Comparison of ENCODE assay signal across 9 mouse cellular contexts in the genomic region with DNA sequence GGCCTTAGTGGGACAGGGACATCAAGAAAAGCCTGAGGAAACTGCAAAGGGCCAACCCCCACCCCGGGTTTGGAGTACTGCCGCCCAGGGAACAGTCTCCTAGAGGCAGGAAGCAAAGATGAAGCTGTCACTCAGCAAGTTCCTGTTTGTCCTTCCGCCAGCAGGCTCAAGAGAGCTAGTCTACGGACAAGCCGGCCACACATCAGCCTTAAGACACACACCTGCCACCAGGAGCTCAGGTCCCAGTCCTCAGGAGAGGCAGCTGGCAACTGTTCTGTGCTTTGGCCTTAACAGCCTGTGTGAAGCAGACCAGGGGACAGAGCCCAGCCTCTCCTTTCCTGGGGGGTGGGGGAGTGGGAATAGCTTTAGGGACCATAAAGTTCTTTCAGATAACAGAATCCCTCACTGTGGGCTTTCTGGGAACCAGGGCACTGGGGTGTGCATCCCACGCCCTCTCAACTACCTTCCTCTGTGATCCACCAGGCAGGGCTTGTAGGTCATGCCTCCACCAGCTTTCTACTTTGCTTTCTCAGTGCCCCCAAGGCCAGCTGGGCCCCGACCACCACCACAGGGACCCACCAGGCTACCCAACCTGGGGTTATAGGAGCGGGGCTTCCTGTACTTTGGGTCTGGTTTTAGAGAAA.
DNase-seq lines count a peak whose midpoint lies in the region; ATAC-seq and TF ChIP-seq lines count a peak whose summit lies in the region.
"Had no signal": no experiment of that assay in that cellular context is flagged by ENCODE, and none has a peak within 500 bp of the region (broad histone marks: within the 10 kb centered on the region; RNA-seq: fewer than 3 reads in every experiment).

No protein-coding gene starts in this region.

- H3K4me1 ChIP-seq in forebrain, embryonic 10.5 days = peaks cover 69% of the 10 kb centered on the region
- H3K4me1 ChIP-seq in hindbrain, embryonic 12.5 days = peaks cover 36% of the 10 kb centered on the region
- peaks cover 41% of the 10 kb centered on the region for H3K4me1 ChIP-seq in limb, embryonic 15.5 days
- H3K4me1 ChIP-seq in midbrain, postnatal 0 days (ENCODE audit: insufficient read depth, low read length) = peaks cover 8% of the 10 kb centered on the region

- no peaks in the 10 kb centered on the region for H3K9me3 ChIP-seq in forebrain, embryonic 10.5 days
- no peaks in the 10 kb centered on the region for H3K9me3 ChIP-seq in hindbrain, embryonic 12.5 days (replicated peaks)
- no peaks in the 10 kb centered on the region for H3K9me3 ChIP-seq in limb, embryonic 15.5 days
- H3K9me3 ChIP-seq in midbrain, postnatal 0 days (ENCODE audit: low read length) = no peaks in the 10 kb centered on the region
- H3K9me3 ChIP-seq: G1E had no signal

- H3K27ac ChIP-seq in forebrain, embryonic 10.5 days = peak overlapping the region; percentile 78
- H3K27ac ChIP-seq in hindbrain, embryonic 12.5 days = peak overlapping the region; percentile 67; the same call in 1 of the 2 replicates
- H3K27ac ChIP-seq in limb, embryonic 15.5 days = peak overlapping the region; percentile 78
- H3K27ac ChIP-seq in midbrain, postnatal 0 days (ENCODE audit: low read depth, low read length) = peak overlapping the region; percentile 67

- no peak for ATAC-seq in hindbrain, embryonic 12.5 days (ENCODE audit: low FRiP score)
- ATAC-seq in limb, embryonic 15.5 days (ENCODE audit: insufficient number of reproducible peaks, low FRiP score, low TSS enrichment, low read depth) = no peak
- no peak for ATAC-seq in midbrain, postnatal 0 days (ENCODE audit: low FRiP score)

- no peak for TF ChIP-seq CTCF in midbrain, postnatal 0 days (IDR thresholded peaks at IDR 0.05)

- H3K36me3 ChIP-seq in forebrain, embryonic 10.5 days (replicated peaks) = peaks cover 58% of the 10 kb centered on the region
- H3K36me3 ChIP-seq in hindbrain, embryonic 12.5 days = peaks cover 15% of the 10 kb centered on the region
- H3K36me3 ChIP-seq in limb, embryonic 15.5 days = peaks cover 13% of the 10 kb centered on the region
- no peaks in the 10 kb centered on the region for H3K36me3 ChIP-seq in midbrain, postnatal 0 days (ENCODE audit: insufficient read depth, low read length)

- H3K4me3 ChIP-seq in forebrain, embryonic 10.5 days = no peak overlapping the region
- H3K4me3 ChIP-seq in hindbrain, embryonic 12.5 days = no peak overlapping the region
- no peak overlapping the region for H3K4me3 ChIP-seq in limb, embryonic 15.5 days
- no peak overlapping the region for H3K4me3 ChIP-seq in midbrain, postnatal 0 days (ENCODE audit: low read depth, low read length)

- WGBS in forebrain, embryonic 10.5 days = 74% methylated on average over 8 of the region's 8 CpGs
- WGBS in hindbrain, embryonic 12.5 days = 70% methylated on average over 8 of the region's 8 CpGs
- 73% methylated on average over 8 of the region's 8 CpGs for WGBS in limb, embryonic 15.5 days
- WGBS in midbrain, postnatal 0 days = 74% methylated on average over 8 of the region's 8 CpGs

- no peak overlapping the region for H3K4me2 ChIP-seq in hindbrain, embryonic 12.5 days (replicated peaks)
- no peak overlapping the region for H3K4me2 ChIP-seq in limb, embryonic 15.5 days
- no peak overlapping the region for H3K4me2 ChIP-seq in midbrain, postnatal 0 days (ENCODE audit: low read depth, low read length, poor library complexity, severe bottlenecking)

- no peak overlapping the region for H3K9ac ChIP-seq in hindbrain, embryonic 12.5 days
- H3K9ac ChIP-seq in limb, embryonic 15.5 days = no peak overlapping the region
- no peak overlapping the region for H3K9ac ChIP-seq in midbrain, postnatal 0 days (replicated peaks; ENCODE audit: low read length, poor library complexity, severe bottlenecking)

- peak; percentile 67 for DNase-seq in layer of hippocampus, adult 11-12 months (ENCODE audit: low spot score)
- DNase-seq in layer of hippocampus, postnatal 36 days = no peak
- no peak for DNase-seq in forebrain, embryonic 10.5 days (ENCODE audit: extremely low spot score, low spot score)
- DNase-seq in midbrain, postnatal 0 days (ENCODE audit: low spot score) = peak; percentile 19
- DNase-seq in frontal cortex, adult 2 months (ENCODE audit: extremely low spot score in 1 of 2, low spot score in 1 of 2) = no peak
- no peak for DNase-seq in frontal cortex, postnatal 25 days (ENCODE audit: low spot score in 2 of 2)

- H3K27me3 ChIP-seq in forebrain, embryonic 10.5 days (ENCODE audit: poor library complexity, severe bottlenecking) = no peaks in the 10 kb centered on the region
- H3K27me3 ChIP-seq in hindbrain, embryonic 12.5 days = no peaks in the 10 kb centered on the region
- no peaks in the 10 kb centered on the region for H3K27me3 ChIP-seq in limb, embryonic 15.5 days
- H3K27me3 ChIP-seq in midbrain, postnatal 0 days (ENCODE audit: insufficient read depth, low read length) = no peaks in the 10 kb centered on the region

Comparison
In these comparisons a context has a peak if more than half of its experiments do, and no peak if none do; other contexts are left out.
1. DNase-seq: peak in layer of hippocampus, adult 11-12 months (single experiment) and midbrain, postnatal 0 days (single experiment); none in layer of hippocampus, postnatal 36 days (0 of 2), forebrain, embryonic 10.5 days (single experiment), frontal cortex, adult 2 months (0 of 2) and frontal cortex, postnatal 25 days (0 of 2).
2. Peak in every context shown above with its lines, with median percentiles within 50 percentile points of each other: H3K27ac ChIP-seq.